Mouse (Mus musculus): ENCODE measurements around the gene Itga2.

The Itga2 gene

GRCm38 (mm10) chr13:114931775-114932294 lies at the start of gene Itga2:
Gene Itga2 (minus strand): TSS chr13:114932100.
- peak; percentile 7 for DNase-seq (ENCODE audit: low read depth)

- no peak for DNase-seq (ENCODE audit: low read depth)
Measured at GRCm38 (mm10) chr13:114980831-114981419, 49.0 kb upstream of the Itga2 start.

- no peak for DNase-seq (ENCODE audit: low read depth)
Measured at GRCm38 (mm10) chr13:114974484-114975042, 42.7 kb upstream of the Itga2 start.

- no peak for DNase-seq (ENCODE audit: low read depth)
Measured at GRCm38 (mm10) chr13:114971905-114972304, 40.0 kb upstream of the Itga2 start.

- peak; percentile 28 for DNase-seq (ENCODE audit: low read depth)
Measured at GRCm38 (mm10) chr13:114964233-114964632, 32.3 kb upstream of the Itga2 start.

GRCm38 (mm10) chr13:114954516-114954915 lies 22.6 kb upstream of the Itga2 start:
- DNase-seq (ENCODE audit: low read depth) = no peak

- DNase-seq (ENCODE audit: low read depth) = no peak
Measured at GRCm38 (mm10) chr13:114933541-114933940, 1.6 kb upstream of the Itga2 start.

- no peak for DNase-seq (ENCODE audit: low read depth)
Measured at GRCm38 (mm10) chr13:114930996-114931649, 777 bp downstream of the Itga2 start.

- no peak for DNase-seq (ENCODE audit: low read depth)
Measured at GRCm38 (mm10) chr13:114924785-114925184, 7.1 kb downstream of the Itga2 start.

- no peak for DNase-seq (ENCODE audit: low read depth)
Measured at GRCm38 (mm10) chr13:114923331-114923730, 8.6 kb downstream of the Itga2 start.

GRCm38 (mm10) chr13:114915767-114916166 lies 16.1 kb downstream of the Itga2 start:
- DNase-seq (ENCODE audit: low read depth) = no peak

GRCm38 (mm10) chr13:114914963-114915362 lies 16.9 kb downstream of the Itga2 start:
- no peak for DNase-seq (ENCODE audit: low read depth)

- DNase-seq (ENCODE audit: low read depth) = no peak
Measured at GRCm38 (mm10) chr13:114914559-114914958, 17.3 kb downstream of the Itga2 start.

- DNase-seq (ENCODE audit: low read depth) = no peak
Measured at GRCm38 (mm10) chr13:114910629-114911028, 21.3 kb downstream of the Itga2 start.

- no peak for DNase-seq (ENCODE audit: low read depth)
Measured at GRCm38 (mm10) chr13:114909514-114909913, 22.4 kb downstream of the Itga2 start.

- no peak for DNase-seq (ENCODE audit: low read depth)
Measured at GRCm38 (mm10) chr13:114907876-114908275, 24.0 kb downstream of the Itga2 start.

- DNase-seq (ENCODE audit: low read depth) = no peak
Measured at GRCm38 (mm10) chr13:114896751-114897386, 35.0 kb downstream of the Itga2 start.

GRCm38 (mm10) chr13:114895896-114896295 lies 36.0 kb downstream of the Itga2 start:
- no peak for DNase-seq (ENCODE audit: low read depth)

GRCm38 (mm10) chr13:114894718-114895117 lies 37.2 kb downstream of the Itga2 start:
- no peak for DNase-seq (ENCODE audit: low read depth)

- DNase-seq (ENCODE audit: low read depth) = no peak
Measured at GRCm38 (mm10) chr13:114891655-114892054, 40.2 kb downstream of the Itga2 start.

GRCm38 (mm10) chr13:114887695-114888094 lies 44.2 kb downstream of the Itga2 start:
- no peak for DNase-seq (ENCODE audit: low read depth)

- DNase-seq (ENCODE audit: low read depth) = no peak
Measured at GRCm38 (mm10) chr13:114887293-114887692, 44.6 kb downstream of the Itga2 start.

GRCm38 (mm10) chr13:114885171-114885570 lies 46.7 kb downstream of the Itga2 start:
- DNase-seq (ENCODE audit: low read depth) = no peak

Measured in c-Kit-positive CD71-positive TER-119-negative erythroid progenitor cells, embryonic 14.5 days (primary cell).